Mouse (Mus musculus) neutrophil, adult 5-6 weeks (primary cell): ENCODE data around the gene Dchs2. TPM values are rescaled to one million over a fixed set of nuclear protein-coding genes. Genes with fewer than 3 reads are reported as not detected.

Experiments
- ATAC-seq: fragments of 151-379, 151-347 bp; 2 replicates; pipeline ENCODE4 v1.8.0; 2017; ENCODE audit warnings: mild to moderate bottlenecking, moderate TSS enrichment; ENCODE audit not compliant: insufficient number of reproducible peaks, poor library complexity, low FRiP score, severe bottlenecking; ENCODE audit errors: extremely low read depth
- total RNA-seq: library from RNA; stranded (forward); fragments of 200-1000 nt; gene quantifications from 2 replicates; pipeline ENCODE4 v1.2.3, GENCODE M21; 2017

Gene Dchs2
- total RNA-seq, 1 experiment from 2014 or later: not detected

DNA sequence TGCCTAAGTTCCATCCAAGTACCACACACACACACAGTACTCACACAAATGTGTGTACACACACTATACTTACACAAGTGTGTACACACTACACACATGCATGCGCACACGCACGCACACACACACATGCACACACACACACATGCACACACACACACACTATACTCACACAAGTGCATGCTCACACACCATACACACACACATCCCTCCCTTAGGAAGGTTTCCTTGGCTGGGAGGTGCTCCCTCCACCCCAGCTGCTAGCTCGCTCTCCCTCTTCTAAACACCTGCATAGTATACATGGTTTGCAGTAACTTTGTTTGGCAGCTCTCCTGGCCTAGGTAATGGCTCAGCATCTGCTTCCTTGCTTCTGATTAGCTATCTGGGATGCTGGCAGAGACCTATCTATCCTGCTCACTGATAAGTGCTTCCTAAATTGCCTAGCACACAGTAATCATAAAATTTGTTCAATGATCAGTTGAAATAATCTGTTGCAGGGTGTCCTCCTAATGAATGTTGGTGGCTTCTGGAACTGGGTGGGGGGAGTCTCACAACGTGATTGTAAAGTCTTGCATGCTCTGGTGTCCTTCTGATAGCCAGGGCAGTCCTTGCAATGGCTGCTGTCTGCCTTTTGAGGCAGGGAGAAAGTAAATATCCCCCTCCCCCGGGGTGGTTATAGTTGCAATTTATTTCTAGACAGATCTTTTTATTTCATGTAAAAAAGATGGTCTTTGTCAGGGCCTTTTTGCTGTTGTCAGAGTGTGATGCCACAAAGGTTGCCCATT lies 19.7 kb downstream of the Dchs2 start:
- ATAC-seq: no peak

DNA sequence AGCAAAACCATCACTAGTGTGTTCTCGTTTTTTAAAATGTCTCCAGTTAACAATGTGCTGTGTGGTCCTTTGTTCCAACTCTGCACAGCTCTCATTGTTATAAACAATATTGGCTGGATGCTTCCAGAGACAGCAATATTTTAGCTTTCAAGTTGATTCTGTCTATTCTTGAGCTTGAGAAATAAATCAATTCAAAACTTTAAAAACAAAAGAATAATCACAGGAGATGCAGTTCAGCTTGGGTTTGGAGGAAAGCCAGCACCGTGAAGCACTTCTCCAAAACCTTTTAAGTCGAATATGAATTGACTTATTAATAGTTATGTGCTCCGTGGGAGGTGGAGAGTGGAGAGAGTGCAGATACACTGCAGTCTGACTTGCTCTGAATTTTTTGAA lies 20.3 kb downstream of the Dchs2 start:
- no peak for ATAC-seq

- no peak for ATAC-seq
Measured at GRCm38 (mm10) chr3:83148508-83148907, 20.8 kb downstream of the Dchs2 start.

DNA sequence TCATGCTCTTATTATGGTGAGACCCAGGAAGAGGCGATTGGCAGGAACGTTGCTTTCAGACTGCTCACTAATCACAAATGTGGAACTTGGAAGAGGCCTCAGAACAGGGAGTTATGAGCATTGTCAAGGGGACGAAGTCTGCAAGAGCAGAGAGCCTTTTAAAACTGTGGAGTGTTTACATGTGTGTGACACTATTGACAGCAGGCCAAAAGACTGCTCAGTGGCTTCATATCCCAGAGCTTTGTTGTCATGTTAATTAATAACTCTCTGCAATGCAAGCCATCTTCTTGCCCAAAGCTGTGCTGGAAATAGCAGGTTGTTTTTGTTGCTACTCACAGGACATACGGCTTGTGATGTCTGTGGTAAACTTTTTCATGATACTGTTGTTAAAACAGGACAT lies 27.9 kb downstream of the Dchs2 start:
- no peak for ATAC-seq

DNA sequence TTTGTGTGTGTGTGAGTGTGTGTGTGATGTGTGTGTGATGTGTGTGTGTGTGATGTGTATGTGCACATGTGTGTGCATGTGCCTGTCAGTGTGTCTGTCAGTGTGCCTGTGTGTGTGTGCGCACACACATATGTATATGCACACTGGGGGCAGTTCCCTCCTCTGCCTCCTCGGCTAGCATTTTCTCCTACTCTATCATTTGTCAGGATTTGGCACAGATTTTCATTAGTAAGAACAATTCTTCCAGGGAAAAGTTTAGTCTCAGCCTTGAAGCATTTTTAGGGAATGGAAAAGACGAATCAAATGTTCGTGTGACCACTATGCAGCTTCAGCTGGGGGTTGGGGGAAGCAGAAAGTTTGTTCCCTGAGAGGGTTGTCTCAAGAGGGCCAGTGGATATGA lies 28.4 kb downstream of the Dchs2 start:
- ATAC-seq: no peak

DNA sequence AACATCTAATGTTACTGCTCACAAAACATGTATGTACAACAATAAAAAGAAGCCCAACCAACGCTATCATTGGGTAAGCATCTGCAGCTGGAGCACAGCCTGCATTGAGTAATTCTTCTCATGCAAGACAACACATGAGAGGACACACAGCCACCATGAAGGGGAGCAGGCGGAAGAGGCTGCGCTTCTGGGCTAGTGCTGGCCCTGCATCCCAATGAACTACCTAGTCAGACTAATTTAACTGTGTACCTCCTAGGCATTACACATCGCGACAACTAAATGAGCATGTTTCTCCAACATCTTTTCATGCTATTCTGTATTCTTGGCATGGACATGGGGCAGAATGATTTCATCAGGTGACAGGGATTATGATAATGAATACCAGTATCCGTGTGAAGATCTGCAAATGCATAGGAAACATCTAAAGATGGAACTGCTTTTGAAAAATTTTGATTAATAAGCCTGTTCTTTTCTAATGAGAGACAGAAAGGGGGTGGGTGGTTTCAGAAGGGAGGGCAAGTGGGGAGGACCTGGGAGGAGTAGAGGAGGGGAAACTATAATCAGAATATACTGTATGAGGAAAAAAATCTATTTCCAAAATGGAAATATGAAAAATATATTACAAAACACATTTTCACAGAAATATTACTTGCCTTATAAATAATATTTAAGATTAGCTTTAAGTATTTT lies 33.9 kb downstream of the Dchs2 start:
- no peak for ATAC-seq

GRCm38 (mm10) chr3:83163676-83164075 lies 35.9 kb downstream of the Dchs2 start:
- ATAC-seq: no peak

DNA sequence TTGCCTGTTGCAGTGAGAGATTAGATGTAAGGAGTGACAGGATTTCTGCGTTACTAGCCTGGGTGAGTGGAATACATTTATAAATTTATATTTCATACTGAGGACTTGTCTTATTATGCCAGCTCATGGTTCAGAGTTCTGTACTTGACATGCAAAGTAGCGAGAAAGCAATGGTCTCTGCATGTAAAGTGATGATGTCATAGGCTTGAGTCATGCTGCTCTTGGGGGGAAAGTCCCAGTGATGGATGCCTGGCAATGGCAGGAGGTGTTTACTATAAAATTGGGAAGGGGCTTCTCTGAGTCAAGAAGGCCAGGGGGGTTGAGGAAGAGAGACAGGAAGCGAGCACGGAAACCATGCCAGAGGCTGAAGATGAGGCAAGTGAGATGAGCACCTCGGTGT lies 57.8 kb downstream of the Dchs2 start:
- no peak for ATAC-seq

DNA sequence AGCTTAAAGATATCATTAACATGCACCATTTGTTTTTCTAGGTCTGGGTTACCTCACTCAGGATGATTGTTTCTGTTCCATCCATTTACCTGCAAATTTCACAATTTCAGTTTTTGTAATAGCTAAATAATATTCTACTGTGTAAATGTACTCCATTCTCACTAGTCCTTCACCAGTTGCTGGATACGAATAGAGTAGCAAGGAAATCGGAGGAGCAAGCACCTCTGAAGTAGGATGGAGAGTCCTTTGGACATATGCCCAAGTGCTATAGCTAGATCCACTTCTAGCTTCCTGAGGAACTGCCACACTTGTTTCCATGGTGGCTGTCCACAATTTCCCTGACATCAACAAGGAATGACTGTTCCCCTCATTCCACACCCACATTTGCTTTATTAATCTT lies 63.5 kb downstream of the Dchs2 start:
- ATAC-seq: no peak

DNA sequence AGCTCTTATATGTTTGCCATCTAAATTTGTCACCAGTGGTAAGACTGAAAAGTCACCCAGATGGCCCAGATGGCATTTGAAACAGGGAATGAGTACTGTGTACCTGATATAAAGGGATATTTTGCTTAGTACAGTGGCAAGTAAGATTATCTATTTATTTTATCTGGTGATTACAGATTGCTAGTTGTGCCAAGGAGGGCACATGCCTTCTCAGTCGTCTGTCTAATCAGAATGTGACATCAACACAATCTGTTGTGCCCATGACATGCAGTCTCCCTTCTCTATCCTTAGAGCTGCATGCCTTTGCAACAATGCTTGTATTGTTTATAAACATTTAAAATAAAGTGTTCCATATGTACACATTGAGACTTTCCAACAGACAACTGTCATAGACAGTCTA lies 64.7 kb downstream of the Dchs2 start:
- no peak for ATAC-seq

GRCm38 (mm10) chr3:83194911-83195310 lies 67.2 kb downstream of the Dchs2 start:
- no peak for ATAC-seq

DNA sequence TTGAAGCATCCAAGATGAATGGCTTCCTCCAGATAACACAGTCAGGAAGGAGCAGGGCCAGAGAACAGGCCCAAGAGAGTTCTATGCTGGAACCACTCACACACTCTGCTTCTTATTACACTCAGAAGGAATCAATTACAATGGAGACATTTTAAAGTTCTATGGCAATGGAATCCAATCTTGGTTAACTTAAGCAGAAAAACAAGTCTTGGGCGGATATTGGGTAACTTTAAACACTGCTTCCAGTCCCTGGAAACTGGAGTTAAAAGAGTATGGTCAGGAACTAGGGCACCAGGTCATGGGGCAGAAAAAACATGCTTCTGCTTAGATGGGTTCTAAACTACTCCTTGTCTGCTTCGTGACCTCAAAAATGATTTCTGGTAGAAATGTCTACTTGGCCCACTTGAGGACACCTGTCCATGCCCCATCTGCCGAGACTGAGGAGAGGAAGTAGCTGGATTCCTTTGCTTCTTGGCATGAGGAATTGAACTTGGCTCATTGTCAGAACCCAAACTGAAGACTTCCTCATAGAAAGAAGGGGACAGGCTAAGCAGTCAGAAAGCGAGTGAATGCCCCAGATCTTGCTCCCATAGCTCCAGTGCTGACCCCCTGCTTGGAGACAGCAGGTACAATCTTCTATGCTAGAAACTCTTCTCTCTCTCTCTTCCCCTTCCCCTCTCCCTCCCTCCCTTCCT lies 73.7 kb downstream of the Dchs2 start:
- ATAC-seq: no peak

DNA sequence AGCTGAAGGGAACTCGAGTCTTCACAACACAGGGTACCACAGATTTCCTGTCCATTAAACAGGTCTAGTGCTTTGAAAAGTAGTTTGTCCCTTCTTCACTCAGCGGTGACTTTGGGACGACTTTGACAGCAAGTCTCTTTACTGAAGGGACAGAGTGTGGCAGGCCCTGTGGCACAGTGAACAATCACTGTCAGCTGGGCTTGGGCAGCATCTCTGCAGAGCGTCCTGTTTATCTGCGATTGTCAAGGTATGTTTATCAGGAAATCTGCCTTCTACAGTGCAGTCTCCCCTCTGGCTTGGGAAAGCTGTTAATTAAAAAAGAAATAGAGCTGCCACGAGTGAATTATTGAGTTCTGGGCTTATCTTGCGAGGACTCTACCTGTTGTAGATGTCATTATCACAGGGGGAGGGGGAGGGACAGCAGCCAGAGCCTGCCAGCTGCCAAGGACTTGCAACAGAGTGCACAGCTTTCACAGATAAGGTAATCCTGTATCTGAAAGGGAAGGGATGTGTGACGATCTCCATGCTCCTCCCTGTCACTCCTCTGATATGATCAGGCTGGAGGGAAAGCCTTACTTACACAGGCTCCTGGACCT lies 77.4 kb downstream of the Dchs2 start:
- ATAC-seq: no peak

GRCm38 (mm10) chr3:83209646-83210045 lies 81.9 kb downstream of the Dchs2 start:
- ATAC-seq: no peak

DNA sequence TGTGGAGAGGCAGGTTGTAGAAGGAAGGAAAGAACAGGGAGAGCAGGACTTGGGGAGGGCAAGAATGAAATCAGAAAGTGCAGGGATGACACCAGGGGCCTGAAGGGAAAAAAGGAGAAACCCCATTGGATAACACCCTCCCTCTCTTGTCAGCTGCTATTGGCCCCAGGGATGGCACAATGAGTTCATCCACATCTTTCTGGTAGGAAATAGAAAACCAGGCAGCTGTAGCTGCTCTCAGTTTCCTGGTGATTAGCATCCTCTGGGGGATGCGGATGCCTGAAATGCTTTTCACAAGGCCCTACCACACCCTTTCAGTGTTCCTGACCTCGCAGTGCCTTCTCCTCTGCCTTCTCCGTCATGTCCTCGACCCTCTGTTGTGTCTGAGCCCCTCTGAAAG lies 82.5 kb downstream of the Dchs2 start:
- ATAC-seq: no peak

DNA sequence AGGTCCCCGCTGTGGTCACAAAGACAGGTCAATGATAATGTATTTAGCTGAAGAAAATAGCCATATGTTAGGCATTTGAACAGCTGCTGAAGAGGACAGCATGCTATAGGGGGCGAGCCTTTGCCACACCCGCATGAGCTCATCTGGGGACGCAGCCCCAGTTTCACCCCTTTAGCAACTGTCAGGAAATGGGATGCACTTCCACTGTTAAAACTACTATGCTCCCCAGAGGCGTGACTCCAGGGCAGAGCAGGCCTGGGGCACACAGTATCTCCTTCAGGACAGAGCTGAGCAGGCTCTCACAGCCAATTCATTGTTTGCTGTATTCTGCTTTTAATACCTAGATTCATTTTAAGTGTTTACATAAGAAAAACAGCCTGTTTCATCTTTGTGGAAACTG lies 84.2 kb downstream of the Dchs2 start:
- no peak for ATAC-seq

GRCm38 (mm10) chr3:83212578-83212977 lies 84.8 kb downstream of the Dchs2 start:
- no peak for ATAC-seq

DNA sequence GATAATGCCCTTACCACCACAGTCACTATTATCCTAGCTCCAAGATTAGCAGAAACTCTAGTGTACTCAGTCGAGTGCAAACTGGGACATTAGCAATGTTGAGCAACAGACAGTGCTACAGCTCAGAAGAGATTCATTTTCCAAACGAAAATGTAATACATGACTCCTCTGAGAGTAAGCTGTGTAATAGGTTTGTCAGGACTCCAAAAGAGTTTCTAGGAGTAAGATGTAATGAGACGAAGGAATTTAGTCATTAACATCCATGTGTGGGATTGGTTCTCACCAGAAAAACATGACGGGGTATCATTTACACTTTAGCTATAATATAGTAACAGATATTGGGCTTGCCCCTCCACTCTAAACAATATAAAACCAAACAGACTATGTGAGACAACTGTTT lies 90.3 kb downstream of the Dchs2 start:
- no peak for ATAC-seq

DNA sequence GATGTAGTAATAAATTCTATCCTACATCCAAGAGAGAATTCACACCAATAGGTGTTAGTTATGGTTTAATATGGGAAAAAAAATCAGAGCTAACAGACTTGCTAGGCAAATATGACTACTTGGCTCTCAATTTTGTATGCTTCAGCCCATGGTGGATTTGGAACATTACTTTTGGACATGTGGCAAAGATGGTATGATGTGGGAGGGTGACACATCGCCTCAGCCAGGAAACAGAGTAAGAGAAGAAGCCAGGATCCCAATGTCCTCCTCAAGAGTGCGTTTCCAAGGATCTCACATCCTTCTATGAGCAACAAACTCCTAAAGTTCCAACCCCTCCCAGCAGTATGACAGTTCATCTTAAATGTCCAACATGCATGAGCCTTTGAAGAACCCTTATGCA lies 92.4 kb downstream of the Dchs2 start:
- no peak for ATAC-seq

DNA sequence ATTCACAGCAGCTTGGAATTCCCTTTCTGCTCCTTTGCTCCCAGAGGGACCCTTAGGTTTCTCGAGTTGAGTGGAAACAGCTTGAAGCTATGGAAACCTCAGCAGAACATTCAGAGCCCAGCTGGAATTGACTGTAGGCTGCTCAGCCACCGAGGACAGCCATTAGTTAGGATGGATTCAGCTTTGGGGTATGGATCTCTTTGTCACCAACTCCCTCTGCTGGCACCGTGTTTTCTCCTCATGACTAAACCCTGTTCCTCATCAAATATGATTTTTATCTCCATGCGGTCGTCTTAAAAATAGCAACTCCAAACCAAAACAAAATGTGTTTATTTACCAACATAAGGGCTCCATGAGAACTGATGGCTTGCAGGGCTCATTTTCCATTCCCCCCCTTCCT lies 94.4 kb downstream of the Dchs2 start:
- ATAC-seq: no peak
